Mouse (Mus musculus) layer of hippocampus, adult 2 months (tissue): ENCODE measurements around the gene Epb41l4b. TPM values are rescaled to one million over a fixed set of nuclear protein-coding genes. Genes with fewer than 3 reads are reported as not detected.

Experiments
- DNase-seq, 2 experiments: peaks; one replicate each; pipeline ENCODE4 v3.0.0; 2022; ENCODE audit warnings: low spot score in 2 of 2
- H3K27ac ChIP-seq: fragments of 200-600 bp; 2 replicates; pipeline ENCODE4 v1.8.1; 2022
- H3K4me3 ChIP-seq: fragments of 200-600 bp; 2 replicates; pipeline ENCODE4 v1.8.1; 2022; ENCODE audit warnings: mild to moderate bottlenecking
- CTCF ChIP-seq: fragments of 200-600 bp; conservative IDR thresholded peaks from 2 replicates; pipeline ENCODE4 v1.8.1; 2022; ENCODE audit warnings: antibody characterized with exemption, mild to moderate bottlenecking, moderate library complexity
- total RNA-seq, 2 experiments: library from RNA; stranded (reverse); gene quantifications; 2 replicates each; pipeline ENCODE4 v1.2.3; 2021

Gene Epb41l4b
- total RNA-seq, 2 experiments from 2014 or later, result 20.3 to 26.7 TPM

- no peak for DNase-seq
Measured at GRCm38 (mm10) chr4:57166922-57167870, 24.0 kb upstream of the Epb41l4b start.

GRCm38 (mm10) chr4:57165654-57166053 is 22.4 kb upstream of the Epb41l4b start:
- Histone ChIP-seq H3K4me3 (no peak overlapping the region), H3K27ac (no peak overlapping the region)
- DNase-seq, result no peak
- no peak for TF ChIP-seq CTCF

More at GRCm38 (mm10) chr4:57166922-57167870, 24.0 kb upstream of the Epb41l4b start:
- 0 out of 2 replicates have a peak overlapping the region, but pooled peaks have one; percentile 32 for H3K27ac ChIP-seq
- H3K4me3 ChIP-seq, result no peak overlapping the region
- peak; percentile 72 for TF ChIP-seq CTCF

- TF ChIP-seq CTCF, result no peak
- H3K4me3 ChIP-seq, result no peak overlapping the region
- DNase-seq, result no peak
- no peak overlapping the region for H3K27ac ChIP-seq
Measured at GRCm38 (mm10) chr4:57164578-57165210, 21.5 kb upstream of the Epb41l4b start.

- peak; percentile 27 to 34 for DNase-seq
- TF ChIP-seq CTCF, result no peak
- peak overlapping the region; percentile 57 for H3K27ac ChIP-seq
- H3K4me3 ChIP-seq, result no peak overlapping the region
Measured at GRCm38 (mm10) chr4:57162789-57163722, 19.8 kb upstream of the Epb41l4b start.

- H3K27ac ChIP-seq, result no peak overlapping the region
- no peak overlapping the region for H3K4me3 ChIP-seq
- no peak for DNase-seq
- no peak for TF ChIP-seq CTCF
Measured at GRCm38 (mm10) chr4:57160571-57160970, 17.3 kb upstream of the Epb41l4b start.

GRCm38 (mm10) chr4:57156549-57157169 is 13.4 kb upstream of the Epb41l4b start:
- Histone ChIP-seq H3K4me3 (no peak overlapping the region), H3K27ac (no peak overlapping the region)
- TF ChIP-seq CTCF, result no peak
- no peak for DNase-seq

- H3K4me3 ChIP-seq, result no peak overlapping the region
- TF ChIP-seq CTCF, result no peak
- H3K27ac ChIP-seq, result no peak overlapping the region
- DNase-seq, result no peak
Measured at GRCm38 (mm10) chr4:57153838-57154237, 10.6 kb upstream of the Epb41l4b start.

GRCm38 (mm10) chr4:57153068-57153835 is 10.0 kb upstream of the Epb41l4b start:
- no peak overlapping the region for H3K27ac ChIP-seq
- DNase-seq, result no peak
- no peak for TF ChIP-seq CTCF
- H3K4me3 ChIP-seq, result no peak overlapping the region

- H3K27ac ChIP-seq, result no peak overlapping the region
- DNase-seq, result no peak
- H3K4me3 ChIP-seq, result no peak overlapping the region
- TF ChIP-seq CTCF, result no peak
Measured at GRCm38 (mm10) chr4:57148182-57148581, 4.9 kb upstream of the Epb41l4b start.

- no peak for DNase-seq
- H3K4me3 ChIP-seq, result peak overlapping the region; percentile 68
- TF ChIP-seq CTCF, result no peak
- H3K27ac ChIP-seq, result peak overlapping the region; percentile 65
Measured at GRCm38 (mm10) chr4:57142374-57143025, 737 bp downstream of the Epb41l4b start.

GRCm38 (mm10) chr4:57141908-57142361 is 1.3 kb downstream of the Epb41l4b start:
- Histone ChIP-seq H3K27ac (peak overlapping the region; percentile 65), H3K4me3 (peak overlapping the region; percentile 68)
- TF ChIP-seq CTCF, result no peak
- DNase-seq, result peak in 1 of 2 experiments; percentile 7
